Mouse (Mus musculus) thymus, adult 2 months (tissue): ENCODE data around the gene Fthl17d.
"Not testable (repeated sequence)": the region's sequence is repeated elsewhere in the genome, so short reads cannot be mapped to it uniquely, and the experiment has no call there.

ENCODE experiments used
- CTCF ChIP-seq: fragments of 200-500 bp; IDR thresholded peaks from 2 replicates; pipeline ENCODE4 v1.5.1; 2012; ENCODE audit warnings: mild to moderate bottlenecking, control low read depth, low read length, moderate library complexity, borderline replicate concordance; ENCODE audit not compliant: control insufficient read depth, poor library complexity, insufficient read depth; ENCODE audit errors: extremely low read depth
- POLR2A ChIP-seq: fragments of 200-500 bp; IDR thresholded peaks from 2 replicates; pipeline ENCODE4 v1.6.1; 2012; ENCODE audit warnings: mild to moderate bottlenecking, low read length, control low read depth, moderate library complexity; ENCODE audit not compliant: control insufficient read depth, poor library complexity, insufficient read depth; ENCODE audit errors: extremely low read depth

DNA sequence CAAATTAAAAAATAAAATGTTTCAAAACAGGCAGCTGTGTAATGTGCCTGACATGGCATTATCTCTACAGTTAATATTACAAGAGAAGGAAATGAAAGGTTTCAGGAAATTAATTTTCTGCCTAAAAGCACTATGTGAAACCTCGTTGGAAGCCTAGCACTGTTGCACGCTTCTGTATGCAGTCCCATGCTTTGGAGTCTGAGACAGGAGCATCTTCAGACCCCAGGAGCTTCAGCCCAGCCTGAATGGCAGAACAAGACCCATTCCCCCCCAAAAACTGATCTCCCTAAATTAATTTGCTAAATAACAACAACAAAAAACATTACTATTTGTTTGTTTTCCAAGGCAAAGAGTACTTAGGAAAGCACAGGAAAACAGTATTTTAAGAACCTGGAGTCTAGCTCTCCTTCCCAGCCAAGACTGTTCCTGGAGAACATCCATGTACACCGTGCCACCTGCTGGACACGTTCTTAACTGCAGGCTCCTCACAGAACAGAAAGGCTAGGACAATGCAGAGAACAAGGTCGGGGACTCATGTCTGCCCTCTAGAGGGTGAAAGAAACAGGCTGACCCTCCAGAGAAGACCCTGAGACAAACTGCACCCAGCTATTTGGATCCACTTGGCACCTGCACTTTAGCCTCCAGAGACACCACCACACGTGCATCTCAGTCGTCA lies 38.3 kb downstream of the Fthl17d start:
- not testable (repeated sequence) for TF ChIP-seq CTCF, POLR2A
